Comparison of ENCODE assay signal across 8 mouse cellular contexts in genomic region chr4:133750184-133750775, GRCm38 (mm10). TPM values are rescaled to one million over a fixed set of nuclear protein-coding genes. Genes with fewer than 3 reads are reported as not detected.
DNase-seq lines count a peak whose midpoint lies in the region; ATAC-seq and TF ChIP-seq lines count a peak whose summit lies in the region.

No protein-coding gene starts in this region.

- peaks cover 7 to 40% of the 10 kb centered on the region in 2 experiments for H3K36me3 ChIP-seq in CH12.LX (replicated peaks in 1 of 2; ENCODE audit: control insufficient read depth in 1 of 2, insufficient read depth in 1 of 2, low read length in 1 of 2)
- H3K36me3 ChIP-seq in forebrain, embryonic 15.5 days = no peaks in the 10 kb centered on the region
- peaks cover 9% of the 10 kb centered on the region; the same call in 1 of the 2 replicates for H3K36me3 ChIP-seq in liver, embryonic 16.5 days (ENCODE audit: control insufficient read depth, insufficient read depth)

- H3K4me1 ChIP-seq in CH12.LX (ENCODE audit: control insufficient read depth in 1 of 2, insufficient read depth in 2 of 2) = peaks cover 7 to 48% of the 10 kb centered on the region in 2 experiments
- H3K4me1 ChIP-seq in forebrain, embryonic 15.5 days = peaks cover 56% of the 10 kb centered on the region
- H3K4me1 ChIP-seq in liver, embryonic 16.5 days (ENCODE audit: control insufficient read depth, low read depth, low read length) = peaks cover 49% of the 10 kb centered on the region

- TF ChIP-seq EP300 in CH12.LX (IDR thresholded peaks at IDR 0.05; ENCODE audit: low read length) = peak; percentile 46

- peaks cover 5% of the 10 kb centered on the region for H3K9me3 ChIP-seq in CH12.LX (replicated peaks; ENCODE audit: low read length)
- no peaks in the 10 kb centered on the region for H3K9me3 ChIP-seq in forebrain, embryonic 15.5 days
- no peaks in the 10 kb centered on the region for H3K9me3 ChIP-seq in liver, embryonic 16.5 days (replicated peaks; ENCODE audit: control insufficient read depth, low read length)

- TF ChIP-seq CTCF in CH12.LX (conservative IDR thresholded peaks at IDR 0.05 in 1 of 2, IDR thresholded peaks at IDR 0.05 in 1 of 2; ENCODE audit: low read depth in 2 of 2, low read length in 2 of 2) = no peak

- H3K27ac ChIP-seq in CH12.LX (ENCODE audit: insufficient read depth, low read depth) = peak overlapping the region; percentile 15; the same call in 1 of the 2 replicates
- H3K27ac ChIP-seq in forebrain, embryonic 15.5 days (replicated peaks) = 0 out of 2 replicates have a peak overlapping the region, but pooled peaks have one; percentile 100
- no peak overlapping the region for H3K27ac ChIP-seq in liver, embryonic 16.5 days (ENCODE audit: low read length)

- 28% methylated on average over 7 of the region's 7 CpGs for WGBS in forebrain, embryonic 15.5 days
- 24% methylated on average over 7 of the region's 7 CpGs for WGBS in liver, embryonic 16.5 days (ENCODE audit: insufficient replicate concordance)

- H3K4me2 ChIP-seq in CH12.LX (ENCODE audit: insufficient read depth, low read depth, poor library complexity, severe bottlenecking) = peak overlapping the region; percentile 98
- peak overlapping the region; percentile 69 for H3K4me2 ChIP-seq in forebrain, embryonic 15.5 days (replicated peaks)
- H3K4me2 ChIP-seq in liver, embryonic 16.5 days (ENCODE audit: low read depth, low read length) = peak overlapping the region; percentile 100

- TF ChIP-seq RAD21 in CH12.LX (IDR thresholded peaks at IDR 0.05; ENCODE audit: low read depth, low read length) = no peak

- dilution Hi-C loops in CH12.LX (cut with MboI; ENCODE audit: extremely low pct_ligation_motif_present, extremely low pct_unique_long_range_greater_than_20kb, low sequenced_read_pairs) = no loop called here

- DNase-seq in heart, adult 11 months = peak; percentile 91
- no peak for DNase-seq in heart, adult 18-20 months
- no peak for DNase-seq in CH12.LX (ENCODE audit: extremely low read depth)
- no peak for DNase-seq in embryo, embryonic 11 days
- no peak for DNase-seq in left cerebral cortex, adult 18-20 months (ENCODE audit: low spot score in 2 of 2)
- DNase-seq in MN1 (ENCODE audit: low spot score) = no peak

- H3K9ac ChIP-seq in CH12.LX (ENCODE audit: insufficient read depth, low read depth) = peak overlapping the region; percentile 100
- peak overlapping the region; percentile 97 for H3K9ac ChIP-seq in forebrain, embryonic 15.5 days (replicated peaks)
- H3K9ac ChIP-seq in liver, embryonic 16.5 days (ENCODE audit: low read depth, low read length) = peak overlapping the region; percentile 100; the same call in 1 of the 2 replicates

- in situ Hi-C loops in CH12.LX (cut with MboI; ENCODE audit: low pct_ligation_motif_present, low pct_unique_long_range_greater_than_20kb, low sequenced_read_pairs) = loop anchor here (10.0 kb wide), 1 partner anchor 75 kb away; the partner anchor contains the start of gene Pigv

- no peaks in the 10 kb centered on the region for H3K27me3 ChIP-seq in CH12.LX (replicated peaks)
- H3K27me3 ChIP-seq in forebrain, embryonic 15.5 days = no peaks in the 10 kb centered on the region
- H3K27me3 ChIP-seq in liver, embryonic 16.5 days (ENCODE audit: control insufficient read depth, insufficient read depth, low read depth, low read length) = no peaks in the 10 kb centered on the region

- H3K4me3 ChIP-seq in CH12.LX (replicated peaks in 1 of 3; ENCODE audit: low read depth in 2 of 3, low read length in 2 of 3, poor library complexity in 1 of 3) = peak overlapping the region; percentile 80 to 98 (median 82)
- H3K4me3 ChIP-seq in forebrain, embryonic 15.5 days = peak overlapping the region; percentile 97
- H3K4me3 ChIP-seq in liver, embryonic 16.5 days (ENCODE audit: low read depth, low read length) = peak overlapping the region; percentile 99

- no peak for ATAC-seq in forebrain, embryonic 15.5 days (replicated peaks)
- ATAC-seq in liver, embryonic 16.5 days (ENCODE audit: low read depth) = no peak

- H3K79me2 ChIP-seq in CH12.LX (replicated peaks; ENCODE audit: control insufficient read depth, extremely low read depth, insufficient read depth, poor library complexity, severe bottlenecking) = peaks cover 89% of the 10 kb centered on the region

- TF ChIP-seq POLR2A in CH12.LX (IDR thresholded peaks at IDR 0.05; ENCODE audit: low read depth, low read length) = peak; percentile 23; the same call in 1 of the 2 replicates

TF ChIP-seq in CH12.LX, 34 proteins besides CTCF, POLR2A, EP300 and RAD21:
- TF ChIP-seq GABPA (IDR thresholded peaks at IDR 0.05; ENCODE audit: insufficient replicate concordance, low read depth, low read length) (no peak), MXI1 (IDR thresholded peaks at IDR 0.05; ENCODE audit: low read depth, low read length) (no peak), SIN3A (IDR thresholded peaks at IDR 0.05; ENCODE audit: low read length) (peak; percentile 39; the same call in 1 of the 2 replicates), CHD2 (IDR thresholded peaks at IDR 0.05; ENCODE audit: low read length) (no peak), PAX5 (IDR thresholded peaks at IDR 0.05; ENCODE audit: low read length) (no peak), MAFK (IDR thresholded peaks at IDR 0.05; ENCODE audit: insufficient replicate concordance, low read length) (peak; percentile 27; the same call in 1 of the 2 replicates), MEF2A (IDR thresholded peaks at IDR 0.05; ENCODE audit: borderline replicate concordance, low read depth, low read length) (0 out of 2 replicates have a peak, but pooled peaks have one; percentile 21), RCOR1 (conservative IDR thresholded peaks at IDR 0.05; ENCODE audit: low read depth, low read length) (no peak), IRF4 (IDR thresholded peaks at IDR 0.05; ENCODE audit: low read depth, low read length) (peak; percentile 88), POLR2AphosphoS2 (IDR thresholded peaks at IDR 0.05; ENCODE audit: low read depth, low read length) (no peak), JUN (IDR thresholded peaks at IDR 0.05; ENCODE audit: insufficient read depth, low read depth, low read length) (no peak), BHLHE40 (IDR thresholded peaks at IDR 0.05; ENCODE audit: low read depth, low read length) (peak; percentile 74), HCFC1 (IDR thresholded peaks at IDR 0.05; ENCODE audit: low read depth, low read length) (no peak), MAX (IDR thresholded peaks at IDR 0.05; ENCODE audit: low read length) (no peak), ZMIZ1 (IDR thresholded peaks at IDR 0.05; ENCODE audit: low read depth, low read length) (no peak), USF2 (conservative IDR thresholded peaks at IDR 0.05; ENCODE audit: low read depth, low read length) (no peak), JUND (conservative IDR thresholded peaks at IDR 0.05; ENCODE audit: low read depth, low read length) (peak; percentile 65; the same call in 1 of the 2 replicates)

RNA-seq across cellular contexts. Expression of gene Arid1a, which starts 6.3 kb away (rescaled TPM):
- total RNA-seq in heart, adult 18-20 months (2021) = 10 to 100 TPM; 31.3 to 34.9 TPM
- 17.9 and 19.1 TPM in 2 replicates for total RNA-seq in CH12.LX (2012; rRNA removed)
- 4.7 and 6.4 TPM in 2 replicates for total RNA-seq in CH12.LX (2014; rRNA removed)
- polyA plus RNA-seq in CH12.LX (2012; ENCODE audit: insufficient read length, low read depth) = 36.3 and 47.1 TPM in 2 replicates
- 40.1 and 40.9 TPM in 2 replicates for polyA plus RNA-seq in forebrain, embryonic 15.5 days (2015; fragmentation: Nextera tagmentation; extraction: Ambion mirVana)
- polyA plus RNA-seq in liver, embryonic 16.5 days (2015; fragmentation: Nextera tagmentation; extraction: Ambion mirVana) = 7.6 and 7.9 TPM in 2 replicates
- total RNA-seq in left cerebral cortex, adult 18-20 months (2021) = 10 to 100 TPM; 83.3 to 86.2 TPM
